Mouse (Mus musculus): ENCODE results near the gene Dusp22. TPM values are rescaled to one million over a fixed set of nuclear protein-coding genes. Genes with fewer than 3 reads are reported as not detected.

Gene Dusp22
- total RNA-seq, 2 experiments from 2014 or later: 34.9 to 37.6 TPM

DNA sequence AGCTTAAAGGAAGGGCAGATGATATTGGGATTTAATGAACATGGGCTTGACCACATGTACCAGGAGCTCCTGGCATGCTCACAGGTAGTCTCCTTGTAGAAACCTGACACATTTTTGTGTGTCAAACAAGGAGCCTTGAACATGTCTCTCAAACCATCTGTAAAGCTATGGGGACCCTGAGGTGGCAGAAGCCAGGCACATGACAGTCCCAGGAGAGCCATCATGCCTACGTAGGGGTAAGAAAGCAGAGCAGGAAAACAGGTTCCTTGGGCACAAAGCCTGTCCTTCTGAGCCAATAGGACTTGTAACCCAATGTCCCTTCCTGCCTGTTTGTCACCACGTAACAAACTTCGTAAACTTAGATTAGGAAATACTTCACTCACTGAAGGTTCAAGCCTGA is 51.9 kb downstream of the Dusp22 start:
- intact Hi-C loops (cut with DNase I; ENCODE audit: low total_unique reads): no loop called here
- DNase-seq: no peak

DNA sequence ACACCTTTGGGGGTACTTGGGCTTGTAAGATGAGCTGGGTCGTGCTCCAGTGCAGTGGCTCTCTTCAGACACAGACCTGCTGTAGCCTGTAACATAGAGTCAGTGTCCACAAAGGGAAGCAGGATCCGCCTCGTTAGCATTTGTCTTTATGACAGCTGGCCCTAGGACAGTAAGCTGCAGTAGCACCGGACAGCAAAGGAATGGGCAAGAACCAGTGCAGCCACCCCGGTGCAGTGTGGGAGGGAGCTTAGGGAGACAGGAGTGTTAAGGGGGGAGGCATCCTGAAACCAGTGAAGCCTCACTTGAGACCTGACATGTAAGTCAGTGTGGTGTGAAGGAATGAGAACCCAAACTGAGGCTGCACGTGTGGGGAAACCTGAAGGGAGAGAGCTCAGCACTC is 52.5 kb downstream of the Dusp22 start:
- intact Hi-C loops (cut with DNase I; ENCODE audit: low total_unique reads): no loop called here
- DNase-seq: no peak

DNA sequence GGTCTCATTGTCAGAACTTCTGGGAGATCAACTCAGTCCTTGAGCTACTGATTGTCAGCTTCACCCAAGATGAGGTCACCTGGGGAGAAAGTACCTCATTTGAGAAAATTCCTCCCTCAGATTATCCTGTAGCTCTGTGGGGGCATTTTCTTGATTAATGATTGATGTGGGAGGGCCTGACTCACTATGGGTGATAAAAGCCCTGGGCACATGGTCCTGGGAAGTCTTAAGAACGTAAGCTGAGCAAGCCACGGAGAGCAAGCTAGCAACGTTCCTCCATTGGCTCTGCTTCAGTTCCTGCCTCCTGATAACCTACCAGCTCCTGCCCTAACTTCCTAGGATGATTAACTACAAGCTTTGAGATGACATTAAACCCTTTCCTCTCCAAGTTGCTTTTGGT is 53.8 kb downstream of the Dusp22 start:
- no peak for DNase-seq
- intact Hi-C loops (cut with DNase I; ENCODE audit: low total_unique reads): no loop called here

DNA sequence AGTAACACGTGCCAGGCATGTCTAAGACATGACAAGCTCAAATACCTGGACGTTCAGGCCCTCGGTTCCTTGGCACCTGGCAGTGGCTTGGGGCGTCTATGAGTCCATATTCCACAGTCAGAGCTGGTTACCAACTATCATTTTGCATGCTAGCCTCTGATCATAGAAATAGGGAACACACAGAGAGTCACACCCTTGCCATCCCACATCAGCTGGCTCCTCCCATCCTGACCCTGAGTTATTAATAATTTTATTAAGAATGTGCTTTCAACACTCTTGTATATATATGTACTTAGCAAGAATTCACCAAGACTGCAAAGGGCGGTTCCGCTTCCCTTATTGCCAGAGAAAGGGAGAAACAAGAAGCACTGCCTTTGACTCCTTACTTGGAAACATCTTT is 54.8 kb downstream of the Dusp22 start:
- intact Hi-C loops (cut with DNase I; ENCODE audit: low total_unique reads): no loop called here
- DNase-seq: no peak

DNA sequence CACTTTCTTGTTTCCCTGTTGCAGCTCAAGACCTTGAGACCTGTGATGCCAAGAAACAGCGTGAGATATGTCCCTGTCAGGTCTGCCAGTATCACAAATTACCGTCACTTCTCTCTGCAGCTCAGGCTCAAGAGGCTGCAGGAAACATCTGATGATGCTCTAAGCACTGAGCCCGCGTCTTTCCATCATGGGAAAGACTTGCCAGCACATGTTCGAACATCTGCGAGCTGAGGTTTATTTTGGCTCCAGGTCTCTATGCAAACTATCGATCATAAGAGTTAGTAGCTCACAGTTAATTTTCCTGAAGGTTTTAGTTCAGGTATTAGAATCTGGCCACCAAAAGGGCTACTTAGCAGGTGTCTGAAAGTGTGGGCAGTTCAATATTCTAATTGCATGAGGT is 55.3 kb downstream of the Dusp22 start:
- DNase-seq: no peak
- intact Hi-C loops (cut with DNase I; ENCODE audit: low total_unique reads): no loop called here

DNA sequence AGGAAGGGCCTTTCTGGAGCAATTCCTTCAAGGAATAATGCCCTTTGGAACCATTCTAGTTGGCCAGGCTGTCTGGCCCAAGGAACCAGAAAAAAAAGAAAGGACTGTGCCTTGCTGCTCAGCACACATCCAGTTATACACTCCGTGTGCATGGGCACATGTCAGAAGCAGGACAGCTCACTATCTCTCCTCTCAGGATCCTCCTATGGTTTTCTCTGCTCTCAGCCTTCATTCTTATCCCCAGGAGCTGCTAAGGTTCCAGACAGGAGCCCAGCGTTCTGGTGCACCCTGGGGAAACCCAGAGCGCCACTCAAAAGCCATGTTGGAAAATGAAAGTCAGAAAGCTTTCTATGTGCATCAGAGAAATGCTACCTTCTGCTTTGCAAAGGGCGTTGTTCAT is 55.8 kb downstream of the Dusp22 start:
- intact Hi-C loops (cut with DNase I; ENCODE audit: low total_unique reads): no loop called here
- no peak for DNase-seq

DNA sequence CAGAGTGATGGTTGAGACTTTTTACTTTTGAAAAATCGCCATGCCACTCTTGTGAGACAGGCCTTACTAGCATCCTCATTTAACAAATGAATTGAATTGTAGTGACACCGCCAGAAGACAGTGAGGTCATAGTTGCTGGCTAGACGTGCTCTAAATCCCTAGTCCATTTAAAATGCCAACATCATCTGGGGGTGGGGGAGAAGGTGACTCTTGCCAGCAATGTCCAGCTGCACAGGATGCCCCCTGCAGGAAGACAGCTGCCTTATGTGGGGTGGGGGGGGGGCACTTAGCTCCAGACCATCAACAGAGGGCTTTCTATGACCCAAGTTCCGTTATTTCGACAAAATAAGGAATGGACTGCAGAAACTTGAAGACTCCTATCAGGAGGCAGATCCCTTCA is 56.8 kb downstream of the Dusp22 start:
- no peak for DNase-seq
- intact Hi-C loops (cut with DNase I; ENCODE audit: low total_unique reads): no loop called here

DNA sequence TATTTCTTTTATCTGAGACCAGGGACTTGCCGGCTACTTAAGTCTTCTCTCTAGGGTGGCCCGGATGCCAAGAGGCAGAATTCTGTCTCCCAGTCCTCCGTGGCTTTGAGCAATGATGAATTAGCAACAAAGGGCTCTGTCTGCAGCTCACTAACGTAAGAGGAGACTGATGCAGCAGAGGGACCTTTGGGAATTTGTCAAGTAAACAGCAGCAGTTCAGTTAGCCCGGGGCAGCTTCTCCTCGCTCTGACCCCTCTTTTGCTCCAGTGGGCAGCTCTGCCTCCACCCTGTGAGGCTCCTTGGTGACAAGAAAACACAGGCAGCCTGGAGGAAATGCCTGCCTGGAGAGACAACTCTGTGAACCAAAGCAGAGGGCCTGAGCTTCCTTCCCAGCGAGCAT is 62.8 kb downstream of the Dusp22 start:
- intact Hi-C loops (cut with DNase I; ENCODE audit: low total_unique reads): loop anchor here (10.0 kb wide), 2 partner anchors 118 to 158 kb away; no protein-coding TSS in a partner anchor
- no peak for DNase-seq

DNA sequence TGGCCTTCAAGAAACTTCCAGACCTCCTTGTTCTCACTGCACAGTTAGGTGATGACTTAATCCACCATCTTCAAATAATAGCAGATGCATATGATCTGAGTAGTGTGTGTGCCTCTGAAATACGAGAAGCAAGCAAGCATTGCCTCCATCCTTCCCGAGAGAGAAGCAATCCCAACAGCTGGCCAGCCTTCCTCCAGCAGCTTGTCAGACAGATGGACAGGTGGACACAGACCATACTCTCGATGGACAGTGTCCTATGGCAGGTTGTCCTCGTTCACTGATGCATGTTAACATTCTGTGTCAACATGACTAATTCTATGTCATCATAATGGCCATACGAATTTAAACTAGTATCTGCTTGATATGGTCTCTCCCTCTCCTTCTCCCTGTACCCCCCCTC is 63.5 kb downstream of the Dusp22 start:
- no peak for DNase-seq
- intact Hi-C loops (cut with DNase I; ENCODE audit: low total_unique reads): loop anchor here (10.0 kb wide), 2 partner anchors 118 to 158 kb away; no protein-coding TSS in a partner anchor

DNA sequence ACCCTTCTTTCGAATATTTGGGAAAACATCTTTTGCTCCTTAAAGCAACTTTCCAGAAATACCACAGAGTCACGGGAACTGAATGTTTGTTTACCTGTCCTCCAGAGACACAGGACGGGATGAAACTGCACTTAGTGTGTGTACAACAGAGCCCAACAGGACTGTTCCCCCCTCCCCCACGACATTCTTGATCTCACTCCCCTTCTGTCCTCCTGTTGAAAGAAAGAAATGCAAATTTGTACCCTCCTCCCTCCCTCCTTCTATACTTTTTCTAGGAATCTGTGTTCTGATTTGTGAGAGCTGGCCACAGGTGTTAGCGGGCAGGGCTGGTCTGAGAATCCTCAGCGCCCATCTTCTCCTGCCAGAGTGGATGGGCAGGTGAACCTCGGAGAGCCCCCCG is 64.1 kb downstream of the Dusp22 start:
- no peak for DNase-seq
- intact Hi-C loops (cut with DNase I; ENCODE audit: low total_unique reads): loop anchor here (10.0 kb wide), 2 partner anchors 119 to 159 kb away; no protein-coding TSS in a partner anchor

DNA sequence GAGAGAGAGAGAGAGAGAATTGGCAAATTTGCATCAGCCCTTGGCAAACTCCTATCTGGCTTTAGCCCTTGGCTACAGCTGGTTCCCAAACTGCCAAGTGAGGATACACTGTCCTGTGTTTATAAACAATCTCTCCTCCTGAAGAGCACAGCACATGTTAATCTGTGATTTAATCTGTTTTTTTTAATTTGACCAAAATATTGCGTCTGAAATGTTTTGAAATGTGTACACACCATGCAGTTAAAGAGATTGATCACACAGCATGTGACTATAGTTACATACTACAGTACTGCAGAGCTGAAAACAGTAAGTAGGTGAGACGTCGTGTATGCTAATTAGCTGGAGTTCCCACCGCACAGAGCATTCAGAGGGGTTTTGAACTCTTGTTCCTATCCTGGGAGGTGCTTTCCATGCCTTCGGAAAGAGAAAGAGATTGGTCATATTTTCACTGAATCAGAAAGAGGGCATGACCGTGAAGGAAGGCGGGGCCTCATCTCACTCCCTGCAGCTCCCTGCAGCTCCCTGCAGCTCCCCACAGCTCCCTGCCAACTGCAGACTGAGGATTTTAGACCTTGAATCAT is 65.0 kb downstream of the Dusp22 start:
- intact Hi-C loops (cut with DNase I; ENCODE audit: low total_unique reads): loop anchor here (10.0 kb wide), 2 partner anchors 120 to 160 kb away; no protein-coding TSS in a partner anchor
- DNase-seq: peak; percentile 30

DNA sequence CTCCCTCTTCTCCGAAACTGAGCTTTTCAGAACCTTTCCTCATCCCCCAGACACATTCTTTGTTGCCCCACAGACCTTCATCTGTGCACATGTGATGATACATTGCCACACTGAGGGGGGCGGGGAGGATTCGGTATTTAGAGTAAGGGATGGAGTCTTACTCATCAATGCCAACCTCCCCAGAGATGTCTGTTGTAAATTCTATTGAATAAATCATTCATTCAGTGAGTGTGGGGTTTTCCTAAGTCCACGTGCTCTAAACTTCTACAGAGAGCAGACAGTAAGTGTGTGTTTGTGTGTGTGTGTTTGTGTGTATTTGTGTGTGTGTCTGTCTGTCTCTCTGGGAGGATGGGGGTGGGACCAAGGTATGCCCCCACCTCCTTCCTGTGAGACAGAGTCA is 67.1 kb downstream of the Dusp22 start:
- no peak for DNase-seq
- intact Hi-C loops (cut with DNase I; ENCODE audit: low total_unique reads): loop anchor here (10.0 kb wide), 2 partner anchors 122 to 162 kb away; no protein-coding TSS in a partner anchor

DNA sequence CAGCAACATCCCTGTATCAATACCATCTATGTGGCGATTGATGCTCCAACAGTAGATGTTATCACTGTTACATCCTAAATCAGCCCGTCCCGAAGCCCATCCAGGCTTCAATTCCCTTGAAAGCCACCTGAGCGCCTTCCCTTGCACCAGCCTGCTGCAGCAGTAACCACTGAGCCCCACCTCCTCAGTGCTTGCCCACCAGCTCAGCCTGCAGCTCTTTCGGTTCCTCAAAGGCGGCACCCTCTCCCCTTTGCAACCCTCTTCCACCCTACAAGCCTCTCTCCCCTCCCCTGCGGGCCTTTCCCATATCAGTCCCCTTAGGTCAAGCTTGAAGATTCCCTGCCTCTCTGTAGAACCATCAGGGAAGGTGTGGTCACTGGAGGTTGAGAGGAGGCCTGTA is 68.4 kb downstream of the Dusp22 start:
- intact Hi-C loops (cut with DNase I; ENCODE audit: low total_unique reads): loop anchor here (10.0 kb wide), 2 partner anchors 123 to 163 kb away; no protein-coding TSS in a partner anchor
- no peak for DNase-seq

DNA sequence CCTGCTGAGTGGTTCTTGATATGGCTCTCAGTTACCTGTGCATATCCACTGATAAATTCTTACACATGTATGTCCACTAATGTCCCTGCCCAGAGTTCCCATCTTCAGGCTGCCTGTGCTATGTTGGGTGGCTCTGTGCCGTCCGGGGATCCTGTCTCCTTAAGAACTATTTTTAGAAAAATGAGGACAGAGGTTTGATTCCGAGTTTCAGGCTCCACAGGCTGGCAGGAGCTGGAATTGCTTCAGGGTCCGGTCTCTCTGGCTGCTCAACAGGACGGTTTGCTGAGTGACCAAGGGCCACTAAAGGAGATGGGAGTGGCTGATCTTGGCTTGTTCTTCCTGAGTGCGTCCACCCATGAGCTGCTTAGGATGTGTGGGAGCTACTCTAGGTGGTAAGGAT is 69.4 kb downstream of the Dusp22 start:
- intact Hi-C loops (cut with DNase I; ENCODE audit: low total_unique reads): loop anchor here (10.0 kb wide), 2 partner anchors 124 to 164 kb away; no protein-coding TSS in a partner anchor
- peak; percentile 39 for DNase-seq

DNA sequence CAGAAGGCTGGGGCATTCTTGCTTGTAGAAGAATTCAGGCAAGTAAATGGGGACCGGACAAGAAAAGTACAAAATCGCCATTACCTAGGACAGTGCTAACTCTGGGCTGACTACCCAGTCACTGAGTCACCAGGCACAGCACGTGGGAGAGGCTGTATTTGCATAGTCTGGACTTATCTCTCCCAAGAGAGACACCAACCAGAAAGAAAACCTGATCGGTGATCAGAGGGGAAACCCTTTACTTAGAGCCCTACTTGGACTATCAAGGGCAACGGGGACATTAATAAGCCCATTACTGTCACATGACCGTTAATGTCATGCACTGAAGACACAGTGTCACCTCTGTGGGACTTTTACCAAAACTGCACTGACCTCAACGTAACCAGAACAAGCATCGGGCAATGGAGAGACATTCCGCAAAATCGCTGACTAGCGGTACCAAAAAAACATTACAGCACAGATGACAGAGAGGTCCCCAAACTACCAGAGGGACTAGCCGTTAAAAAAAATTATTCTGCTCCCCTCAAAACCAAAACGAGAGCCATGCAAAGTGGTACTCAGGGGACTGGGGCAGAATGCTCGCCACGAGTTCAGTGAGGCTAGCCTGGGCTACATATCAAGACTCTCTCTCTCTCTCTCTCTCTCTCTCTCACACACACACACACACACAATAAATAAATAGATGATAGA is 70.5 kb downstream of the Dusp22 start:
- intact Hi-C loops (cut with DNase I; ENCODE audit: low total_unique reads): no loop called here
- no peak for DNase-seq

DNA sequence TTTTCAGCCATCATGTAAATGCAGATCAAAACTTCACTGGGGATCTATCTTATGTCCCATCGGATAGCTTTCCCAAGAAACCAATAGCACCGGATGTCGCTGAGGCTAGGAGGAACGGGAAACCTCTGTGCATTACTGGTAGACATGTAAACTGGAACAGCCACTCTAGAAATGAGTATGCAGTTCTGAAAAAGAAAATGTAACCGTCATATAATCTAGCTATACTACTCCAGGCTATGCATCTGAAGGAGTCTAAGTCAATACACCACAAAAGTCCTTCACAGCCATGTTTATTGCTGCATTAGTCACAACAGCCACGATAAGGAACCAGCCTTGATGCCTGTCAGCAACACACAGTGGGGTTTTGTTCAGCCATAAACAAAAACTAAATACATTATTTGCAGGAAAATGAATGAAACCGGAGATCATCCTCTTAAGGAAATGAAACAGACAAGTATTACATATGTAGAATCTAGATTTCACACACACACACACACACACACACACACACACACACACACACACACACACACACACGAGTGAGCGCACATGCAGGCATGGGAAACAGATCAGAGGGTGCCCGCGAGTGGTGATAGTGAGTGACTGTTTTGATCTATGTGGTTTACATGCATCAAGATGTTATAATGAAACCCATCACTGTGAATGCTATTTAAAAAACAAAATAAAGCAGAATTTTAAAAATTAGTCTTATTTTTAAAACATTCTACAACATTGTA is 73.1 kb downstream of the Dusp22 start:
- no peak for DNase-seq
- intact Hi-C loops (cut with DNase I; ENCODE audit: low total_unique reads): no loop called here

DNA sequence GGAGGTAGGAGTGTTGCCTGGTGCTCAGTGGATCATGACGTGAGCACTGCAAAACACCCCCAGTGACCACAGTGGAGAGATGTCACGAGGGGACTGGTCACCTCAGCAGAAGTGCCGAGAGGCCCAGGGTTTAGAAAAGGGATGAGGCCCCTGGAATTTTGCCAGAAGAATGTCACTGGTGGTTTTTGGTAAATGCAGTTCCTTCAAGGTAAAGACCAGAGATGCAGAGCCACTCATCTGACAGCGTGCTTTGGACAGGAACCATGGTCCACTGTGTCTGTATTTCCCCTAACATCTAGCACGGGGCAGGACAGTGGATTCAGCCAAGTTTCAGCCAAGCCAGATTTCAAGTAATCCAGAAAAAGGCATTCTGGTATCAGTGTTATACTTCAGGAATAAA is 76.9 kb downstream of the Dusp22 start:
- no peak for DNase-seq
- intact Hi-C loops (cut with DNase I; ENCODE audit: low total_unique reads): no loop called here

DNA sequence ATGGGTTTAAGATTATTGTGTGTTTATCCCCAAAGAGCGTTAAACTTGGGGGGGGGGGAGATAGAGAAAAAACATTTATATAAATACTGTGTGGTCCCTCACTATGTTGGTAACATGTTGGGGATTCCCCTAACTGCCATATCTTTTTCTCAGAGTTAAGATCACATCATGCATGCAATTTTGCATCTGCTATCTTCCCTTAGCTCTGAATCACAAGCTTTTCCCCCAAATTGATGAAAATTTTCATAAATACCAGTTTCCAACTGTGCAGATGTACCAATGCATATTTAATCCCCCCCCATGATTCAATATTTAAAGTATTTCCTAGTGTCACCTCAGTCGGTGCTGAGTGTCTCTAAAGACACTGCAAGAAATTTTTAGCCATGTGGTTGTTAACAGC is 77.5 kb downstream of the Dusp22 start:
- DNase-seq: no peak
- intact Hi-C loops (cut with DNase I; ENCODE audit: low total_unique reads): no loop called here

DNA sequence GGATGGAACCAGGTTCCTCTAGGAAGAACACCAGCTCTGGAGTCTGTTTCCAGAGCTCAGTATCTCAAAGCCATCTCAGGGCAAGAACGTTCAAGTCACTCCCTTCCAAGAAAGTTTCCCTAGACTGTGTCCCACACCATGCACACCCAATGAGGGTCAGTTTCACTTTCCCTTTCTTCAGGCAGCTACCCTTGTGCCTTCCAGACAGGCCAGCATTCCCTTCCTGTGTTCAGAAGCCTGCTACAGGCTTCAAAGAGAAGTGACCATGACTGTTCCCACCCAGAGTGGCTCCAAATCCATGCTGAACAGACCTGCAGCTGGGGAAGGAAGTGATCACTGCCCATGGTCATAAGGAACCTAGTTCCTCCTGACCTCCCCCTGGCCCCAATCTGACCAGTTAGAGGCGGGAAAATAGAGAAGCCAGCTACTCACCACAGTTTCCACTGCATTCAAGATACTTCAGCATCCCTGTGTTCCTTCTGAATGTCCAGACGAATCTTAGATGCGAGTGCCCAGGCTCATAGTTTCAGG is 78.6 kb downstream of the Dusp22 start:
- intact Hi-C loops (cut with DNase I; ENCODE audit: low total_unique reads): no loop called here

DNA sequence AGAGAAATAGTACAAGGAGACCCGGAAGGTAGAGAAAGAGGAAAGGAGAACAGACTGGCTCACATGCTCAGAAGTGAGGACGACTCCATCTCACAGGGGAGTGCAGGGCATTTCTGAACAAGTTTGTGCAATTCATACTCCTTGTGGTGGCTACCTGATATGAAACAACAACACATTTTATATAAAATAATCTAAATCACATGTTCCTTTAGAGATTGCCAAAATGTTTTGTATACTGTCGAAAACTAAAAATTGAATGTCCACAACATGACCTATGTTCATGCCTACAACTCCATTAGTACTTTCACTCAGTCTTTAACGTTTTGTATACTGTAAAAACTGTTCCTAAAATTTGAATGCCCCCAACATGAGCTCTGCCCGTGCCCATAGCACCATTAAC is 81.4 kb downstream of the Dusp22 start:
- intact Hi-C loops (cut with DNase I; ENCODE audit: low total_unique reads): no loop called here
- DNase-seq: no peak

More for the DNA sequence above, 78.6 kb downstream of the Dusp22 start:
- no peak for DNase-seq

All from gastrocnemius, postnatal 14 days (tissue).